Mouse (Mus musculus): ENCODE results near the gene Hoxd11. TPM values are rescaled to one million over a fixed set of nuclear protein-coding genes. Genes with fewer than 3 reads are reported as not detected.

The Hoxd11 gene
- polyA plus RNA-seq, 1 experiment = not detected

GRCm38 (mm10) chr2:74706393-74706960, 27.1 kb downstream of the Hoxd11 start:
- no peak overlapping the region for H3K4me3 ChIP-seq (ENCODE audit: low read depth, low read length)
- H3K9me3 ChIP-seq (replicated peaks; ENCODE audit: control insufficient read depth, insufficient read depth, low read length, poor library complexity, severe bottlenecking) = no peaks in the 10 kb centered on the region
- TF ChIP-seq POLR2A (IDR thresholded peaks at IDR 0.05; ENCODE audit: insufficient read depth, low read length) (no peak), EP300 (IDR thresholded peaks at IDR 0.05; ENCODE audit: insufficient read depth, low read depth, low read length) (no peak), CTCF (IDR thresholded peaks at IDR 0.05; ENCODE audit: low read depth, low read length) (no peak)
- H3K27me3 ChIP-seq (ENCODE audit: control insufficient read depth, insufficient read depth, low read length, poor library complexity, severe bottlenecking) = peaks cover 61% of the 10 kb centered on the region
- no peak overlapping the region for H3K9ac ChIP-seq (ENCODE audit: low read depth, poor library complexity, severe bottlenecking)
- H3K4me1 ChIP-seq (ENCODE audit: control insufficient read depth, insufficient read depth, low read length) = no peaks in the 10 kb centered on the region
- H3K36me3 ChIP-seq (ENCODE audit: control insufficient read depth, insufficient read depth, low read length, poor library complexity, severe bottlenecking) = no peaks in the 10 kb centered on the region
- no peak overlapping the region for H3K27ac ChIP-seq (ENCODE audit: insufficient read depth, low read length)

GRCm38 (mm10) chr2:74707599-74707998, 28.2 kb downstream of the Hoxd11 start:
- no peak overlapping the region for H3K27ac ChIP-seq (ENCODE audit: insufficient read depth, low read length)

DNA sequence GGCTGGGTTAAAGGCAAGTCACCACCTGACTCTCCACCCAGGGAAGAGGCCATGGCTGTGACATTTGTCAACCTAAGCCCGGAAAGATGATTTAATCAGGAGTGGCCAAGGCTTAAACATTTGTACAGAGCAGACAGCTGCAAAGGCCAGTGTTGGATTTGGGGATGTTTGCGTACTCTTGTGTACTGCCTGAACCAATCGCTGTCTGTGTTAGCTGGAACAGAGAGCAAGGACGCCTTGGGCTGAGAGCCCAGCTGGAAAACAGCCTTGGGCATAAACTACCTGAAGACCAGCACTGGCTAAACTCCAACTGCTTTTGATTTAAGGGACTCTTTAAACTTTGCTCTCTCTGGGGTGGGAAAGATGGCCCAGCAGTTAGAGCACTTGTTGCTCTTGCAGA, 29.3 kb downstream of the Hoxd11 start:
- no peak overlapping the region for H3K9ac ChIP-seq (ENCODE audit: low read depth, poor library complexity, severe bottlenecking)
- peaks cover 72% of the 10 kb centered on the region for H3K27me3 ChIP-seq (ENCODE audit: control insufficient read depth, insufficient read depth, low read length, poor library complexity, severe bottlenecking)
- no peak overlapping the region for H3K4me3 ChIP-seq (ENCODE audit: low read depth, low read length)
- no peak for TF ChIP-seq POLR2A (IDR thresholded peaks at IDR 0.05; ENCODE audit: insufficient read depth, low read length)
- no peak for TF ChIP-seq EP300 (IDR thresholded peaks at IDR 0.05; ENCODE audit: insufficient read depth, low read depth, low read length)
- TF ChIP-seq CTCF (IDR thresholded peaks at IDR 0.05; ENCODE audit: low read depth, low read length) = no peak
- H3K36me3 ChIP-seq (ENCODE audit: control insufficient read depth, insufficient read depth, low read length, poor library complexity, severe bottlenecking) = no peaks in the 10 kb centered on the region
- H3K4me1 ChIP-seq (ENCODE audit: control insufficient read depth, insufficient read depth, low read length) = no peaks in the 10 kb centered on the region
- H3K9me3 ChIP-seq (replicated peaks; ENCODE audit: control insufficient read depth, insufficient read depth, low read length, poor library complexity, severe bottlenecking) = no peaks in the 10 kb centered on the region
- H3K27ac ChIP-seq (ENCODE audit: insufficient read depth, low read length) = no peak overlapping the region

More at GRCm38 (mm10) chr2:74707599-74707998, 28.2 kb downstream of the Hoxd11 start:
- no peak overlapping the region for H3K9ac ChIP-seq (ENCODE audit: low read depth, poor library complexity, severe bottlenecking)
- H3K9me3 ChIP-seq (replicated peaks; ENCODE audit: control insufficient read depth, insufficient read depth, low read length, poor library complexity, severe bottlenecking) = no peaks in the 10 kb centered on the region
- peaks cover 72% of the 10 kb centered on the region for H3K27me3 ChIP-seq (ENCODE audit: control insufficient read depth, insufficient read depth, low read length, poor library complexity, severe bottlenecking)
- no peak overlapping the region for H3K4me3 ChIP-seq (ENCODE audit: low read depth, low read length)
- TF ChIP-seq POLR2A (IDR thresholded peaks at IDR 0.05; ENCODE audit: insufficient read depth, low read length) (no peak), CTCF (IDR thresholded peaks at IDR 0.05; ENCODE audit: low read depth, low read length) (no peak), EP300 (IDR thresholded peaks at IDR 0.05; ENCODE audit: insufficient read depth, low read depth, low read length) (no peak)
- H3K36me3 ChIP-seq (ENCODE audit: control insufficient read depth, insufficient read depth, low read length, poor library complexity, severe bottlenecking) = no peaks in the 10 kb centered on the region
- H3K4me1 ChIP-seq (ENCODE audit: control insufficient read depth, insufficient read depth, low read length) = no peaks in the 10 kb centered on the region

- peaks cover 71% of the 10 kb centered on the region for H3K27me3 ChIP-seq (ENCODE audit: control insufficient read depth, insufficient read depth, low read length, poor library complexity, severe bottlenecking)
- no peak overlapping the region for H3K4me3 ChIP-seq (ENCODE audit: low read depth, low read length)
- TF ChIP-seq POLR2A (IDR thresholded peaks at IDR 0.05; ENCODE audit: insufficient read depth, low read length) = no peak
- TF ChIP-seq EP300 (IDR thresholded peaks at IDR 0.05; ENCODE audit: insufficient read depth, low read depth, low read length) = no peak
- no peak for TF ChIP-seq CTCF (IDR thresholded peaks at IDR 0.05; ENCODE audit: low read depth, low read length)
- no peak overlapping the region for H3K9ac ChIP-seq (ENCODE audit: low read depth, poor library complexity, severe bottlenecking)
- no peaks in the 10 kb centered on the region for H3K9me3 ChIP-seq (replicated peaks; ENCODE audit: control insufficient read depth, insufficient read depth, low read length, poor library complexity, severe bottlenecking)
- no peaks in the 10 kb centered on the region for H3K4me1 ChIP-seq (ENCODE audit: control insufficient read depth, insufficient read depth, low read length)
- H3K36me3 ChIP-seq (ENCODE audit: control insufficient read depth, insufficient read depth, low read length, poor library complexity, severe bottlenecking) = no peaks in the 10 kb centered on the region
- no peak overlapping the region for H3K27ac ChIP-seq (ENCODE audit: insufficient read depth, low read length)
Measured at GRCm38 (mm10) chr2:74709465-74710419, 30.4 kb downstream of the Hoxd11 start.

GRCm38 (mm10) chr2:74710929-74711543, 31.7 kb downstream of the Hoxd11 start:
- H3K9ac ChIP-seq (ENCODE audit: low read depth, poor library complexity, severe bottlenecking) = no peak overlapping the region
- peaks cover 58% of the 10 kb centered on the region for H3K27me3 ChIP-seq (ENCODE audit: control insufficient read depth, insufficient read depth, low read length, poor library complexity, severe bottlenecking)
- no peaks in the 10 kb centered on the region for H3K36me3 ChIP-seq (ENCODE audit: control insufficient read depth, insufficient read depth, low read length, poor library complexity, severe bottlenecking)
- TF ChIP-seq EP300 (IDR thresholded peaks at IDR 0.05; ENCODE audit: insufficient read depth, low read depth, low read length) (no peak), POLR2A (IDR thresholded peaks at IDR 0.05; ENCODE audit: insufficient read depth, low read length) (no peak), CTCF (IDR thresholded peaks at IDR 0.05; ENCODE audit: low read depth, low read length) (no peak)
- no peaks in the 10 kb centered on the region for H3K9me3 ChIP-seq (replicated peaks; ENCODE audit: control insufficient read depth, insufficient read depth, low read length, poor library complexity, severe bottlenecking)
- no peak overlapping the region for H3K27ac ChIP-seq (ENCODE audit: insufficient read depth, low read length)
- H3K4me3 ChIP-seq (ENCODE audit: low read depth, low read length) = no peak overlapping the region
- H3K4me1 ChIP-seq (ENCODE audit: control insufficient read depth, insufficient read depth, low read length) = no peaks in the 10 kb centered on the region
